Mouse (Mus musculus): Measurements from ENCODE around the gene Vmn1r234.
"Not testable (repeated sequence)": the region's sequence is repeated elsewhere in the genome, so short reads cannot be mapped to it uniquely, and the experiment has no call there.

Gene Vmn1r234

GRCm38 (mm10) chr17:21225787-21226186, at the start of gene Vmn1r234:
Gene Vmn1r234 (plus strand): TSS chr17:21226087.
- no peak for DNase-seq (ENCODE audit: low spot score in 2 of 2)

- not testable (repeated sequence) for DNase-seq (ENCODE audit: low spot score in 2 of 2)
Observed at GRCm38 (mm10) chr17:21211081-21211480, 14.8 kb upstream of the Vmn1r234 start.

- DNase-seq (ENCODE audit: low spot score in 2 of 2), result peak; percentile 17 to 39
Observed at GRCm38 (mm10) chr17:21231654-21232053, 5.8 kb downstream of the Vmn1r234 start.

- DNase-seq (ENCODE audit: low spot score in 2 of 2), result no peak
Observed at GRCm38 (mm10) chr17:21256111-21256510, 30.2 kb downstream of the Vmn1r234 start, which contains the start of gene Vmn1r235. Gene Vmn1r235 (plus strand): TSS chr17:21256411.

GRCm38 (mm10) chr17:21272103-21272502, 46.2 kb downstream of the Vmn1r234 start:
- peak; percentile 36 to 52 for DNase-seq (ENCODE audit: low spot score in 2 of 2)

GRCm38 (mm10) chr17:21282642-21283041, 56.8 kb downstream of the Vmn1r234 start, which contains the start of gene Vmn1r236:
Gene Vmn1r236 (plus strand): TSS chr17:21282942.
- no peak for DNase-seq (ENCODE audit: low spot score in 2 of 2)

DNA sequence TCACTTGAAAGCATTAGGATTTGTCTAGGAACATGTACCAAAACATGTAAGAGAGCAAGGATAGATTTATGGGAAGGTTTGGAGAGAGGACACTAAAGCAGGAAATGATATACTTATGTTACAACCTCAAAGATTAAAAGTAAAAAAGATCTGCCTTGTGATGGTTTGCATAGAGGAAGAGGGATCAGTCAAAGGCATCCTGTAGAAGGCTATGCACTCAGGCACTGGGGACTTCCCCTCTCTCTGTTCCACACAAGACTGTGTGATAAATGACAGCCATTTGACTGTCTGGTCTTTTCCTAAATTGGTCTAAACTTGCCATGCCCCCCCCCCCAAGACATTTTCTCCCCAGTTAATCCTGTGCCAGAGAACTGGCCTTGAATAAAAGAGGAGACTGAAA, 58.5 kb downstream of the Vmn1r234 start:
- DNase-seq (ENCODE audit: low spot score in 2 of 2), result no peak
